Mouse (Mus musculus): ENCODE measurements around the gene Lysmd3. TPM values are rescaled to one million over a fixed set of nuclear protein-coding genes. Genes with fewer than 3 reads are reported as not detected.
A peak's percentile ranks its signal among the peaks of the same experiment; 100 is the strongest.
"Not testable (repeated sequence)": the region's sequence is repeated elsewhere in the genome, so short reads cannot be mapped to it uniquely, and the experiment has no call there.

The Lysmd3 gene
- 1 to 10 TPM; 6.2 to 7.9 TPM for total RNA-seq (2021)
- long read RNA-seq, experiment 1, full-length matches to known transcripts: 4 of 4 reads
- long read RNA-seq, experiment 1, partial matches to known transcripts: 0 of 4 reads
- long read RNA-seq, experiment 1, other reads (novel, unspliced or antisense): 0 of 4 reads
- long read RNA-seq, experiment 2, full-length matches to known transcripts: 7 of 7 reads
- long read RNA-seq, experiment 2, partial matches to known transcripts: 0 of 7 reads
- long read RNA-seq, experiment 2, other reads (novel, unspliced or antisense): 0 of 7 reads

DNA sequence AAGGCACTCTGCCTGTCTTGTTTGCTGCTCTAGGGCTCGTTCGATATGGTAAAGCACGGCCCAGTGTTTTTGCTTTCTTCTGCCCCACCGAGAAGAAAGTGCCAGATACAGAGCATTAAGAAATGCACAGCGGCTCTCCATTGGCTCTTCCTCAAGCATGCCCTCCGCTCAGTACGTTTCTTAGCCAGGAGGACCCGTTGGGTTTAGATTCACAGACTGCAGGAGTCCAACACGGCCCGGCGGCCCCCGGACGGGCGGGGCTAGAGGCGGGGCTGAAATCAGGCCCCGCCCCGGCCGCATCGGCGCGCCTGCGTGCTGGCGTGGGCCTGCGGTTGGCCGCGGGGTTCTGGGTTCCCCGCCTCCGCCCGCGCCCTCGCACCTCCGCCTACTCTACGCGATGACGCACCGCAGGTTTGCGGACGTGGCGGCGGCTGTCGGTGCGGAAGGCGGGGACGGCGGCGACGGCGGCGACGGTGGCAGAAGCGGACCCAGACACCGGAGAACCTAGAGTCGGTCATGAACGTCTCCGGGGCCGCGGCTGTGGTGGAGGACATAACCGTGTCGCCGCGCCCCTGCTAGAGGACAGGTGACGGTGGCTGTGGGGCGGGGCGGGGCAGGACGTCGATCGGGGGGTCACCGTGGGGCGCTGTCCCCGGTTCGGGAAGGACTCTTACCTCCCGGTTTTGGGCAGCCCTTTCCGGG, at the start of gene Lysmd3:
Lysmd3 (plus strand) TSS at position 313 of the 702 bp plus-strand sequence.
- DNase-seq: peak; percentile 94
- intact Hi-C loops (cut with DNase I; ENCODE audit: low total_unique reads): no loop called here

DNA sequence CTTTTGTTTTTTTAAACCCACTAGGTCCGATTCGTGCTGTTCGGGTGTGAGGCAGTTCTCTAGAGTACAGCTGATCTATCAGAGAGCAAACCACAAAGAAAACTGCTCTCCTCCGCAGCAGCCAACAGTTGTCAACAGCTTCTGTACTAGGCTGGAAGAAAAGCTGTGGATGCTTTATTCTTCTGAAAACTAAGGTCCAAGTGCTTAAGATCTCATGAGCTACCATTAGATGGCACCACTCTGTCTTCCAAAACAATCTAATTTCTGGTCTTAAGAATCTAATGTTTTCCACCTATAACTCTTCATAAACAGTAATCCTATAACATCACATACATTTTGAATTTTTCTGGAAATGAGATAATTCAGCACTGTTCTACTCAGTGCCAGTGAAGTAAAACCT, 47.1 kb upstream of the Lysmd3 start:
- DNase-seq: no peak
- intact Hi-C loops (cut with DNase I; ENCODE audit: low total_unique reads): no loop called here

DNA sequence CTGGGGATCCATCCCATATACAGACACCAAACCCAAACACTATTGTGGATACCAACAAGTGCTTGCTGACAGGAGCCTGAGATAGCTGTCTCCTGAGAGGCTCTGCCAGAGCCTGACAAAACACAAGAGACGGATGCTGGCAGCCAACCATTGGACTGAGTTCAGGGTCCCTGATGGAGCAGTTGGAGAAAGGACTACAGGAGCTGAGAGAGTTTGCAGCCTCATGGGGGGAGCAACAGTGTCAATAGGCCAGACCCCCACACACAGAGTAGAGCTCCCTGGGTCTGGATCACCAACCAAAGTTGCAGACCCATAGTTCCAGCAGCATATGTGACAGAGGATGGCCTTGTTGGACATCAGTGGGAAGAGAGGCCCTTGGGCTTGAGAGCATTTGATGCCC, 29.6 kb upstream of the Lysmd3 start:
- DNase-seq; intact Hi-C loops (cut with DNase I; ENCODE audit: low total_unique reads): not testable (repeated sequence)

DNA sequence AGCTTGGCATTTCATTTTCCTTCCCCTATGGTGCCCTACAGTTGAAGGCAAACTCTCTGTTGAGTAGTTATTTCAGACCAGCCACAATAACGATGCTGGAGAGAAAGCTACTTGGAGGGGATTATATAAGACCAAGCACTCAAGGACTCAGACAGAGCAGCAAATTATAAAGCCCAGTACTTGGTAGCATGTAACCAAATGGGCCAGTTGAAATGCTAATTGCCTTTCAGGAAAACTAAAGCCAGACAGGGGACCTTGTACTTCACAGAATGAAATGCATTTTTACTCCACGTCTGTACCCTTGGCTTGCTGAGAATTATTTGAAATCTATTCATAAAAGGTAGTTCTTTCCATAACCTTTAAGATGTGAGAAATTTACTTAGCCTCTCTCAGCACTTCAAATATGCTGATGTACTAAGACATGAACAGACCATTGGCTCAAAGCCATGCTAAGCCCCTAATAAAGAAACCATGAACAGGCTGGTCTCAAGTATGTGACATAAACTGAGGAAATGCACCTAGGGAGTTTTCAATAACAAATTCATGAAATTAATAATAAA, 28.8 kb upstream of the Lysmd3 start:
- intact Hi-C loops (cut with DNase I; ENCODE audit: low total_unique reads): no loop called here
- DNase-seq: no peak

- no peak for DNase-seq
- intact Hi-C loops (cut with DNase I; ENCODE audit: low total_unique reads): no loop called here
Observed at GRCm38 (mm10) chr13:81629395-81629794, 28.1 kb upstream of the Lysmd3 start.

GRCm38 (mm10) chr13:81630566-81630965, 26.9 kb upstream of the Lysmd3 start:
- intact Hi-C loops (cut with DNase I; ENCODE audit: low total_unique reads): no loop called here
- no peak for DNase-seq

DNA sequence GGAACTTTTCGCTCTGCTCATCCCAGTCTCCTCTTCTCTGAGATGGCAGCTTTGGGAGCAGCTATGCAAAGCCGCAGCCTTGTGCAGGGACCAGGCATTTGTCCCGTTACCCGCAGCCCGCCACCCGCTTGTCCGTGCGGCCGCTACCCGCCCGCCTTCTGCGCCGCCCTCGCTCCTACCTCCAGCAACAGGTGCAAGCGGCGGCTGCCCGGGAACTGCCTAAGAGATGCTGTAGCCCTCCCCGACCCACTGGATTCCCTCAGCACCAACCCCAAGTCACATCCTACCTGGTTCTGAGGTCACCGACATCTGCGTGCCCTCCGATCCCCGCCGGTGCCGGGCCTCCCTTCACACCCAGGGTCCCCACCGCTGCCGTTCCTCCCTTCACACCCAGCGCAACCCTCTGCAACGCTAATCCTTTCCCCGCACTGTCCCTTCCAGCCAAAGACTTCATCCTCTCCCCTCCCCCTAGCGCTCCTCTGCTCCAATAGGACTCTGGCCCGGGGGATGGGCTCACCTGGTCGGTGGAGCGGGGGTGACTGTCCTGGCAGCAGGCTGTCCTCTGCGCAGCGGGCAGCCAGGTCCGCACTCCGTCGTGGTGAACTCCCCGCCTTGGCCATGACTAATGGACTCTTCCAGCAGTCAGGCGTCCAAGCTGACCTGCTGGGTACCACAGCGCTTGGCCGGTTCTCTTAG, 24.6 kb upstream of the Lysmd3 start, which contains the start of gene Adgrv1:
Adgrv1 (minus strand) TSS at position 435 of the 696 bp plus-strand sequence.
- intact Hi-C loops (cut with DNase I; ENCODE audit: low total_unique reads): no loop called here
- peak; percentile 57 for DNase-seq

- intact Hi-C loops (cut with DNase I; ENCODE audit: low total_unique reads): loop anchor here (5.0 to 10.0 kb wide), 2 partner anchors 125 to 202 kb away; no protein-coding TSS in a partner anchor
- no peak for DNase-seq
Observed at GRCm38 (mm10) chr13:81639624-81640023, 17.8 kb upstream of the Lysmd3 start.

GRCm38 (mm10) chr13:81640881-81641280, 16.6 kb upstream of the Lysmd3 start:
- DNase-seq: no peak
- intact Hi-C loops (cut with DNase I; ENCODE audit: low total_unique reads): loop anchor here (5.0 to 10.0 kb wide), 2 partner anchors 124 to 204 kb away; no protein-coding TSS in a partner anchor

DNA sequence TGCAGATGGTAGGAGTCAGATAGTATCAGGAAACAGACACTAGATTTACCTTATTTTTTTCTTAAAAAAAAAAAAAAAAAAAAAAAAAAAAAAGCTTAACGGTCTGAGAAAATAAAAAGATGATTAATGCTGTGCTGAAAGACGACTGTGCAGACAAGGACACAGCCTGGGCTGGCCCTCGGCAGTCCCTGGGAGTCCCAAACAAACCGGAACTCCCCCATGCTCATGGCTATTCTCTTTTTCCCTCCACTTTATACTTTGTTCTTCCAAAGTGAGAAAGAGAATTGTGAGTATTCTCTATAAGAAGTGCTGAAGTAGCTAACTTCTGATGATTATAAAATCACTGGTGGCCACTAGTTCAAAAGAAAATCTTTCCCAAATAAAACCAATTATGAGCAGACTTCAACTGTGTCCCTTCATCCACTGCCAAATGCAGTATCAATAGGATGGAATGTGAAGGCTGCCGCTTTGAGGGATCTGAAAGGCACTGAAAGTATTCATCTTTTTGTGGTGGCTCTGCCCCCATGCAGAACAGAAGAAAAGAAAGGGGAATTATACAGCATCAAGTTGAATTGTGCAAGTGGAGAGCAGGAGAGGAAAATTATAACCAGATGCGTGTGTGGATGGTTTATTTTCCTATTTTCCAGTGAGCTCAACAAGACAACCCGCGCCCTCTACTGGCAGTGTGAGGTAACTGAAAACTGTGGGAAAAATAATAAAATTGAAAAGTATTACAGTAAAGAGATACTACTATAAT, 16.0 kb upstream of the Lysmd3 start:
- intact Hi-C loops (cut with DNase I; ENCODE audit: low total_unique reads): loop anchor here (5.0 to 10.0 kb wide), 2 partner anchors 123 to 204 kb away; no protein-coding TSS in a partner anchor
- DNase-seq: peak; percentile 35

GRCm38 (mm10) chr13:81642491-81643149, 14.8 kb upstream of the Lysmd3 start:
- DNase-seq: no peak
- intact Hi-C loops (cut with DNase I; ENCODE audit: low total_unique reads): loop anchor here (5.0 to 10.0 kb wide), 2 partner anchors 122 to 205 kb away; no protein-coding TSS in a partner anchor

- intact Hi-C loops (cut with DNase I; ENCODE audit: low total_unique reads): loop anchor here (5.0 to 10.0 kb wide), 2 partner anchors 121 to 207 kb away; no protein-coding TSS in a partner anchor
- no peak for DNase-seq
Observed at GRCm38 (mm10) chr13:81644047-81644565, 13.4 kb upstream of the Lysmd3 start.

DNA sequence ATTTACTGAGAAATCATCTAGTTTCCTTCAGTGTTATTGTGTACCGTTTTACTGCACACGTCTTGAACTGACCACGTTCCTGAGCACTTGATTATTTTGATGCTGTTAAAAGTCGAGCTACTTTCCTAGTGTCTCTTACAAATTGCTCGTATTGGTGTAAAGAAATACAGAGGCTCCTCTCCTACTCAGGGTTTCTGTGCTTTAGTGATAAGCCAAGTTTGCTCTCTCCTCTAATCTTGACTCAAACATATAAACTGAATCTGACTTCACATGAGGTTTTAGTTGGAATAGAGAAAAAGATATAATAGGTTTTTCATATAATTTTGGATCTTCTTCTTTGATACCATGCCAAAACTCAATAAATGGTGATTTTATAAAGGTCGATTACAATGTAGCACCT, 11.1 kb upstream of the Lysmd3 start:
- no peak for DNase-seq
- intact Hi-C loops (cut with DNase I; ENCODE audit: low total_unique reads): loop anchor here (10.0 kb wide), 1 partner anchor 118 kb away; no protein-coding TSS in a partner anchor

DNA sequence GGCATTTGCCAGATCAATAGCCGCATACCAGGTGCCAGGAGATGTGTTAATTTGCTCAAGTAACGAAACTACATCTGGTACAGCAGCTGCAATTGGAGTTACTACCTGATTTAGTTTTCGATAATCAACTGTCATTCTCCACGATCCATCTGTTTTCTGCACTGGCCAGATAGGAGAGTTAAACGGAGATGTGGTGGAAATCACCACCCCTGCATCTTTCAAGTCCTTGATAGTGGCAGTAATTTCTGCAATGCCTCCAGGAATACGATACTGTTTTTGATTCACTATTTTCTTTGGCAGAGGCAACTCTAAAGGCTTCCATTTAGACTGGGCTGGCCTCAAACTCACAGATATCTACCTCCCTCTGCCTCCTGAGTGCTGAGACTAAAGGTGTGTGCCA, 7.1 kb upstream of the Lysmd3 start:
- intact Hi-C loops (cut with DNase I; ENCODE audit: low total_unique reads); DNase-seq: not testable (repeated sequence)

- intact Hi-C loops (cut with DNase I; ENCODE audit: low total_unique reads): no loop called here
- DNase-seq: no peak
Observed at GRCm38 (mm10) chr13:81656091-81656850, 1.2 kb upstream of the Lysmd3 start.

- no peak for DNase-seq
- intact Hi-C loops (cut with DNase I; ENCODE audit: low total_unique reads): no loop called here
Observed at GRCm38 (mm10) chr13:81657008-81657350, 484 bp upstream of the Lysmd3 start.

GRCm38 (mm10) chr13:81658053-81658752, 740 bp downstream of the Lysmd3 start:
- no peak for DNase-seq
- intact Hi-C loops (cut with DNase I; ENCODE audit: low total_unique reads): no loop called here
